Mouse (Mus musculus) erythroblast, adult 5-6 weeks (primary cell): ENCODE measurements around the gene Fam124b. TPM values are rescaled to one million over a fixed set of nuclear protein-coding genes. Genes with fewer than 3 reads are reported as not detected.

ENCODE experiments used
- ATAC-seq: replicated peaks from 2 replicates; pipeline ENCODE4 v1.8.0; 2016; ENCODE audit warnings: moderate number of reproducible peaks, mild to moderate bottlenecking, moderate TSS enrichment, inconsistent platforms; ENCODE audit not compliant: poor library complexity, low FRiP score, severe bottlenecking
- total RNA-seq, 2 experiments: library from RNA; stranded (forward) in 1 of 2; stranded (reverse) in 1 of 2; fragments of 150-400 nt in 1 of 2; fragments of 200-764, 138-1000 nt in 1 of 2; gene quantifications; 2 replicates each; pipeline versions ENCODE4 v1.2.3 to v1.2.4; 2015 to 2017; ENCODE audit warnings: low replicate concordance in 2 of 2

The Fam124b gene
- total RNA-seq, 2 experiments from 2014 or later = not detected

- ATAC-seq = 0 out of 2 replicates have a peak, but pooled peaks have one; percentile 55
Observed at GRCm38 (mm10) chr1:80180767-80181413, 37.4 kb downstream of the Fam124b start.

DNA sequence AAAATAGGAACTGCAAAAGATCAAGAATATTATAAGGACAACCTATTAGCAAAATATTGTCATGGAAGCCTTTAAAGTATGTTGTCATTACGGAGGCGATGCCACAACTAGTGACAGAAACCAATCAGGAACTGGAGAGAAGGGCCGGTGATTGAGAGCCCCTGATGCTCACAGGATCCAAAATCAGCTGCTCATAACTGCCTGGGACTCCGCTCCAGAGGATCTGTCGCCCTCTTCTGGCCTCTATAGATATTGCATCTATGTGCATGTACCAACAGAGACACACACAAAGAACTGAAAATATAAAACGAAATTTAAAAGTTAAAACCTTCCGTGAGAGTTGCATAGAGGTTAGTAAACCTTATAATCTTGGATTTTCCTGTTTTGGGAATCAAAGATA, 38.1 kb downstream of the Fam124b start:
- peak; percentile 74 for ATAC-seq

GRCm38 (mm10) chr1:80177651-80178382, 40.5 kb downstream of the Fam124b start:
- no peak for ATAC-seq

- ATAC-seq = no peak
Observed at GRCm38 (mm10) chr1:80167706-80168105, 50.6 kb downstream of the Fam124b start.

- no peak for ATAC-seq
Observed at GRCm38 (mm10) chr1:80166577-80166976, 51.7 kb downstream of the Fam124b start.

DNA sequence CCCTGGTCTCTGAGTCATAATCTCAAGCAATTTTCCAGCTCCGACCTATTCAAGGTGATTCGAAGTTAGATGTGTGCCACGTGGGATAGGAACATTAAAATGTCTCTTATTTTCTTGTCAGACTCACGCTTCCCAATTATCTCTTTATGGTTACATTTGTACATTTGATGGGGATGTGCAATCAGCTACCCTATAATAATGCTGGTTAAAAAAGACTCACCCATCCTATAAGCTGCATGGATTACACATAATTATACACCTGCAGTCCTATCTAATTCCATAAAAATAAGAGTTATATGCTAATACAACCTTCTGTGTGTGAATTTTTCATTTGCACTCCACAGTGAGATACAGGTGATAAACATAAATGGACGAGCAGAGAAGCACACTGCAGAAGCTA, 52.9 kb downstream of the Fam124b start:
- ATAC-seq = no peak

- ATAC-seq = no peak
Observed at GRCm38 (mm10) chr1:80162943-80163342, 55.3 kb downstream of the Fam124b start.

- no peak for ATAC-seq
Observed at GRCm38 (mm10) chr1:80159586-80159985, 58.7 kb downstream of the Fam124b start.

- ATAC-seq = no peak
Observed at GRCm38 (mm10) chr1:80154902-80155301, 63.4 kb downstream of the Fam124b start.

DNA sequence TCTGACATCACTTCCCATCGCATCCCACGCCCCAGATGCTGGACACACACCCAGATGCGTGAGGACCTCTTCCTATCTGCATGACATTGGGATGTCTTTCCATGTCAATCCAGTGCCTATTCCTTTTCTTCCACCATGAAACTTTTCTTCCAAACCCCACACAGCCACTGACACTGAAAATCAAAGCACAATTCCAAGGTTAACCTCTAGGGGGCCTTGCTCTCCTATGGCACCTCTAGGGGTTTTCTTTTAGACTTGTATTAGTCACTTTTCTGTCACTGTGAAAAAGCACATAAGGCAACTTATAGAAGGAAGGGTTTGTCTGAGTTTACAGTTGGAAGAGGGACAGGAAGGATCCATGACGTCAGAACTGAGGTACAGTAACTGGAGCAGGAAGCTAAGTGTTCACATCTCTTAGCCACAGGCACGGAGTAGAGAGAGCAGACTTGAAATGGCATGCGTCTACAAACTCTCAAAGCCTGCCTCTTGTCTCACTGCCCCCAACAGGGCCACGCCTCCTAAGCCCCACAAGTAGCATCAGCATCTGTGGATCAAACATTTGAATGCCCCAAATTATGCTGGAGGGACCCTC, 65.1 kb downstream of the Fam124b start:
- ATAC-seq = no peak

- no peak for ATAC-seq
Observed at GRCm38 (mm10) chr1:80150681-80151080, 67.6 kb downstream of the Fam124b start.

Other genes starting within 250 kb of the Fam124b start
- 52.2 and 66.5 TPM in 2 replicates for gene Cul3, start 122.0 kb upstream of the Fam124b start, total RNA-seq (2015; ENCODE audit: low replicate concordance)
- gene Cul3, start 122.0 kb upstream of the Fam124b start, total RNA-seq (2017; ENCODE audit: low replicate concordance) = 170 and 201 TPM in 2 replicates
- not detected in 2 replicates for gene Gm45261, start 243.0 kb upstream of the Fam124b start, total RNA-seq (2015; ENCODE audit: low replicate concordance)
- not detected in 2 replicates for gene Gm45261, start 243.0 kb upstream of the Fam124b start, total RNA-seq (2017; ENCODE audit: low replicate concordance)